Mouse (Mus musculus): ENCODE data around the gene Pcdh9. TPM values are rescaled to one million over a fixed set of nuclear protein-coding genes. Genes with fewer than 3 reads are reported as not detected.

The Pcdh9 gene
- polyA plus RNA-seq, 1 experiment, result 0.18 TPM

DNA sequence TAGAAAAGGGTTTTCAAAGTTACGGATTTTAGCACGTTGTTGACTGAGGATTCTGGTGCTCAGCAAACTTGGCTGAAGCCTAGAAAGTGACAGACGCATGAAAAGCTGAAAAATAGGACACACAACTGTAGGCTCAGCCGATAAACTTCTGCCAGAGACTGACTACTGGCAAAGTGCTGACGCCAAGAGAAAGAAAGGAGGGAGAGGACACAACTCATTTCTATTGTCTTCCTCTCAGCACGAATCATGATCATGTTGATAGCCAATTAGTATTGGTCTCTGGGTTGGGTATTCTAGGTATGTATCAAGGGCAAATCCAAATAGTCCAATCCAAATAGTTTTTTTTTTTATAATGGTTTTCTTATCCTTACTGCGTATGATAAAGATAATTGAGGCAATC is 605.3 kb downstream of the Pcdh9 start:
- TF ChIP-seq CTCF (IDR thresholded peaks at IDR 0.05; ENCODE audit: borderline replicate concordance, control insufficient read depth, extremely low read depth, insufficient read depth, low read length, poor library complexity) (no peak), POLR2A (IDR thresholded peaks at IDR 0.05; ENCODE audit: control insufficient read depth, extremely low read depth, insufficient read depth, low read length, poor library complexity) (no peak)
- Histone ChIP-seq H3K27me3 (ENCODE audit: control insufficient read depth, insufficient read depth, low read length) (no peaks in the 10 kb centered on the region), H3K27ac (ENCODE audit: control insufficient read depth, insufficient read depth, low read length) (no peak overlapping the region), H3K36me3 (ENCODE audit: control insufficient read depth, insufficient read depth, low read length) (no peaks in the 10 kb centered on the region), H3K4me3 (ENCODE audit: control insufficient read depth, insufficient read depth, low read length) (no peak overlapping the region), H3K4me1 (replicated peaks; ENCODE audit: control insufficient read depth, insufficient read depth, low read length) (no peaks in the 10 kb centered on the region)
- DNase-seq, result no peak
- 81% methylated on average over 7 of the region's 7 CpGs for WGBS

GRCm38 (mm10) chr14:93284009-93284408 is 606.5 kb downstream of the Pcdh9 start:
- WGBS, result 95% methylated on average over 3 of the region's 3 CpGs
- H3K4me3 ChIP-seq (ENCODE audit: control insufficient read depth, insufficient read depth, low read length), result no peak overlapping the region
- no peaks in the 10 kb centered on the region for H3K27me3 ChIP-seq (ENCODE audit: control insufficient read depth, insufficient read depth, low read length)
- no peak overlapping the region for H3K27ac ChIP-seq (ENCODE audit: control insufficient read depth, insufficient read depth, low read length)
- no peak for DNase-seq
- TF ChIP-seq CTCF (IDR thresholded peaks at IDR 0.05; ENCODE audit: borderline replicate concordance, control insufficient read depth, extremely low read depth, insufficient read depth, low read length, poor library complexity) (no peak), POLR2A (IDR thresholded peaks at IDR 0.05; ENCODE audit: control insufficient read depth, extremely low read depth, insufficient read depth, low read length, poor library complexity) (no peak)
- H3K4me1 ChIP-seq (replicated peaks; ENCODE audit: control insufficient read depth, insufficient read depth, low read length), result no peaks in the 10 kb centered on the region
- H3K36me3 ChIP-seq (ENCODE audit: control insufficient read depth, insufficient read depth, low read length), result no peaks in the 10 kb centered on the region

DNA sequence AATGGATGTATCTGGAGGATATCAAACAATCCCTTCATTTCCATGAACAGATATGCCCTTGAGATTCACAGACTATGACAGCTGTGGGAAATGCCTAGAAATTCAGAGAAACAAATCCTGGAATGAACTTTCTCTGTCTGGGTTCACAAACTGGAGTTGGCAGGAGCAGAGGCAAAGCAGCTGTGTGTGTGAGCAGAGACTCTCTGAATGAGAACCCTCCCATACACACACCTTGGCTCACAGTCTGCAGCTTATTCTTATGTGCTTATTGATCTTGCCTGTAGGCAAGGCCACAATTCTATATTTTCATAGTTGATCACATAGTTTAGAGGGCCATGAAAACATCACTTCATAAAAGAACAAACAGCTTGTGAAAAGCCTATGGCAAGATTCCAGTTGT is 614.8 kb downstream of the Pcdh9 start:
- no peak overlapping the region for H3K4me3 ChIP-seq (ENCODE audit: control insufficient read depth, insufficient read depth, low read length)
- DNase-seq, result no peak
- H3K36me3 ChIP-seq (ENCODE audit: control insufficient read depth, insufficient read depth, low read length), result no peaks in the 10 kb centered on the region
- TF ChIP-seq CTCF (IDR thresholded peaks at IDR 0.05; ENCODE audit: borderline replicate concordance, control insufficient read depth, extremely low read depth, insufficient read depth, low read length, poor library complexity) (no peak), POLR2A (IDR thresholded peaks at IDR 0.05; ENCODE audit: control insufficient read depth, extremely low read depth, insufficient read depth, low read length, poor library complexity) (no peak)
- H3K27me3 ChIP-seq (ENCODE audit: control insufficient read depth, insufficient read depth, low read length), result no peaks in the 10 kb centered on the region
- no peak overlapping the region for H3K27ac ChIP-seq (ENCODE audit: control insufficient read depth, insufficient read depth, low read length)
- H3K4me1 ChIP-seq (replicated peaks; ENCODE audit: control insufficient read depth, insufficient read depth, low read length), result no peaks in the 10 kb centered on the region

DNA sequence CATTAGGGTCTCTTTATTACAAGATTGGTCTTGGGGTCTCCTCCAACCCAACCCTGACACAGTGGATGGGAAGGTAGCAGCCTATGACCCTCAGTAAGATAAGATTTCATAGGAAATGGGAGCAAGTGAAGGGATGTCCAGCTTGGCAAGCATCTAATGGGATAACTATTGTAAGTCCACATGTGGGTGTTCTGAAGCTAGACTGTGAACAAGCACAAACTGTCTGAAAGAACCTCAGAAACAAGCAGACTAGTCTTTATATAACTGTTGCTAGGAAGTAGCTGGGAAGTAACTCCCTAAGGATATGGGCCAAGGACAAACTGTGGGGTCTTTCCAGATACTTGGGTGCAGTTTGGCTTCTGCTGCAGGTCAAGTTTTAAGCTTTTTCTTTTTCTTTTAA is 615.7 kb downstream of the Pcdh9 start:
- no peak for TF ChIP-seq CTCF (IDR thresholded peaks at IDR 0.05; ENCODE audit: borderline replicate concordance, control insufficient read depth, extremely low read depth, insufficient read depth, low read length, poor library complexity)
- no peak for TF ChIP-seq POLR2A (IDR thresholded peaks at IDR 0.05; ENCODE audit: control insufficient read depth, extremely low read depth, insufficient read depth, low read length, poor library complexity)
- no peak overlapping the region for H3K4me3 ChIP-seq (ENCODE audit: control insufficient read depth, insufficient read depth, low read length)
- H3K4me1 ChIP-seq (replicated peaks; ENCODE audit: control insufficient read depth, insufficient read depth, low read length), result no peaks in the 10 kb centered on the region
- H3K27ac ChIP-seq (ENCODE audit: control insufficient read depth, insufficient read depth, low read length), result no peak overlapping the region
- H3K27me3 ChIP-seq (ENCODE audit: control insufficient read depth, insufficient read depth, low read length), result no peaks in the 10 kb centered on the region
- H3K36me3 ChIP-seq (ENCODE audit: control insufficient read depth, insufficient read depth, low read length), result no peaks in the 10 kb centered on the region
- DNase-seq, result no peak

GRCm38 (mm10) chr14:93253411-93253810 is 637.1 kb downstream of the Pcdh9 start:
- Histone ChIP-seq H3K27me3 (ENCODE audit: control insufficient read depth, insufficient read depth, low read length) (no peaks in the 10 kb centered on the region), H3K4me3 (ENCODE audit: control insufficient read depth, insufficient read depth, low read length) (no peak overlapping the region), H3K4me1 (replicated peaks; ENCODE audit: control insufficient read depth, insufficient read depth, low read length) (no peaks in the 10 kb centered on the region), H3K27ac (ENCODE audit: control insufficient read depth, insufficient read depth, low read length) (no peak overlapping the region), H3K36me3 (ENCODE audit: control insufficient read depth, insufficient read depth, low read length) (no peaks in the 10 kb centered on the region)
- WGBS, result 83% methylated on average over 1 of the region's 1 CpGs
- TF ChIP-seq POLR2A (IDR thresholded peaks at IDR 0.05; ENCODE audit: control insufficient read depth, extremely low read depth, insufficient read depth, low read length, poor library complexity), result no peak
- no peak for TF ChIP-seq CTCF (IDR thresholded peaks at IDR 0.05; ENCODE audit: borderline replicate concordance, control insufficient read depth, extremely low read depth, insufficient read depth, low read length, poor library complexity)
- no peak for DNase-seq

DNA sequence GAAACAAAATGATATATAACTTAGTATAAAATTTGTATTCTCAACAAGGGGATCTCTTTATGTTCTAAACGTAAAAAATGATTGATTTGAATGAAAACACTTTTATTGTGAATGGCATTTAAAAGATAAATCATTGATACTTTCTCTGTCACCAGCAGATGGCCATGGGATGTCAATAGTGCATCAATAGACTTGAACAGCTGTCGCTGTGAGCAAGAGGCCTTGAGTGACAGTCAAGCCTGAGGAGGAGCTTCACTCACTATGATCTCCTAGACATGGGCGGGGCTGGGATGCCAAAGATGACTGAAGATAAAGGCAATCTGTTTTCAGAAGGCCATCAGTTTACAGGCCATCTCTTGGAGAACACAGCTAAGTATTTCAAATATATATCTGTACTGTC is 650.2 kb downstream of the Pcdh9 start:
- Histone ChIP-seq H3K36me3 (ENCODE audit: control insufficient read depth, insufficient read depth, low read length) (no peaks in the 10 kb centered on the region), H3K4me1 (replicated peaks; ENCODE audit: control insufficient read depth, insufficient read depth, low read length) (no peaks in the 10 kb centered on the region), H3K27me3 (ENCODE audit: control insufficient read depth, insufficient read depth, low read length) (no peaks in the 10 kb centered on the region), H3K4me3 (ENCODE audit: control insufficient read depth, insufficient read depth, low read length) (no peak overlapping the region), H3K27ac (ENCODE audit: control insufficient read depth, insufficient read depth, low read length) (no peak overlapping the region)
- 77% methylated on average over 3 of the region's 3 CpGs for WGBS
- DNase-seq, result no peak
- TF ChIP-seq CTCF (IDR thresholded peaks at IDR 0.05; ENCODE audit: borderline replicate concordance, control insufficient read depth, extremely low read depth, insufficient read depth, low read length, poor library complexity), result no peak
- TF ChIP-seq POLR2A (IDR thresholded peaks at IDR 0.05; ENCODE audit: control insufficient read depth, extremely low read depth, insufficient read depth, low read length, poor library complexity), result no peak

DNA sequence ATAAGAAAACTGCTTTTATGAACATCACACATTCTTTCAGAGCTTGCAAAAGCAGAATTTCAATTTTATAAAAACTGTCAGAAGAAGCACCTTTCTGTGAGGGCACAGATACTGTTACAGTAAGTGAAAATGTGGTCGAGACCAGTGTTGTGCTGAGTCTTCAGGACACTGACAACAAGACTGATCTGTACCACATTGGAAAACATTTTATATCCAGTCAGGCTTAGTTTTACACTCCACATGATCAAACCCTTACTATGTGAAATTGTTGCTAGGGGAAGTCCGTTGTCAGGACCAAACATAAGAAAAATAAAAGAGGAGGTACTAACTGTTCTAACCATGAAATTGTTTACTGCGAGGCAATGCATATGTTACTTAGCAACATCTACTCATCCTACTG is 656.1 kb downstream of the Pcdh9 start:
- no peaks in the 10 kb centered on the region for H3K36me3 ChIP-seq (ENCODE audit: control insufficient read depth, insufficient read depth, low read length)
- no peaks in the 10 kb centered on the region for H3K4me1 ChIP-seq (replicated peaks; ENCODE audit: control insufficient read depth, insufficient read depth, low read length)
- H3K4me3 ChIP-seq (ENCODE audit: control insufficient read depth, insufficient read depth, low read length), result no peak overlapping the region
- TF ChIP-seq POLR2A (IDR thresholded peaks at IDR 0.05; ENCODE audit: control insufficient read depth, extremely low read depth, insufficient read depth, low read length, poor library complexity) (no peak), CTCF (IDR thresholded peaks at IDR 0.05; ENCODE audit: borderline replicate concordance, control insufficient read depth, extremely low read depth, insufficient read depth, low read length, poor library complexity) (no peak)
- WGBS, result 89% methylated on average over 3 of the region's 3 CpGs
- no peak overlapping the region for H3K27ac ChIP-seq (ENCODE audit: control insufficient read depth, insufficient read depth, low read length)
- no peaks in the 10 kb centered on the region for H3K27me3 ChIP-seq (ENCODE audit: control insufficient read depth, insufficient read depth, low read length)
- no peak for DNase-seq

All from thymus, adult 2 months (tissue).